Mouse (Mus musculus): ENCODE data around the gene Obscn.

GRCm38 (mm10) chr11:59182864-59183331, 46.7 kb upstream of the Obscn start, which contains the start of gene Gjc2:
- no peak for TF ChIP-seq CTCF (IDR thresholded peaks at IDR 0.05; ENCODE audit: low read depth, low read length)
- no peak for TF ChIP-seq TAL1 (conservative IDR thresholded peaks at IDR 0.05; ENCODE audit: low read depth, low read length)
